Mouse (Mus musculus) forebrain, embryonic 16.5 days (tissue): Measurements from ENCODE around the gene Vdr. TPM values are rescaled to one million over a fixed set of nuclear protein-coding genes. Genes with fewer than 3 reads are reported as not detected.

ENCODE experiments used
- ATAC-seq: fragments of 200-750 bp; cut with Nextera tagmentation; 2 replicates; pipeline ENCODE4 v1.8.0; 2017; ENCODE audit warnings: mild to moderate bottlenecking, moderate library complexity
- H3K27ac ChIP-seq: fragments of 300-500 bp; sonication (generic); 2 replicates; pipeline ENCODE4 v1.5.1; 2014; ENCODE audit warnings: low read length, control low read depth
- H3K27me3 ChIP-seq: fragments of 300-500 bp; sonication (generic); replicated peaks from 2 replicates; pipeline ENCODE4 v1.6.1; 2014; ENCODE audit warnings: low read length; ENCODE audit not compliant: control insufficient read depth, insufficient read depth
- H3K36me3 ChIP-seq: fragments of 300-500 bp; sonication (generic); 2 replicates; pipeline ENCODE4 v1.6.1; 2014; ENCODE audit not compliant: control insufficient read depth, insufficient read depth
- H3K4me1 ChIP-seq: fragments of 300-500 bp; sonication (generic); replicated peaks from 2 replicates; pipeline ENCODE4 v1.6.1; 2014; ENCODE audit warnings: low read length; ENCODE audit not compliant: control insufficient read depth, insufficient read depth
- H3K4me2 ChIP-seq: fragments of 300-500 bp; sonication (generic); 2 replicates; pipeline ENCODE4 v1.6.1; 2014; ENCODE audit warnings: mild to moderate bottlenecking, low read length, control low read depth
- H3K4me3 ChIP-seq: fragments of 300-500 bp; sonication (generic); replicated peaks from 2 replicates; pipeline ENCODE4 v1.5.1; 2014; ENCODE audit warnings: mild to moderate bottlenecking, low read length, control low read depth
- H3K9ac ChIP-seq: fragments of 300-500 bp; sonication (generic); replicated peaks from 2 replicates; pipeline ENCODE4 v1.6.1; 2014; ENCODE audit warnings: low read depth, low read length, control low read depth
- H3K9me3 ChIP-seq: fragments of 300-500 bp; sonication (generic); 2 replicates; pipeline ENCODE4 v1.6.1; 2016; ENCODE audit warnings: low read length; ENCODE audit not compliant: control insufficient read depth
- WGBS: fragments of 180-500 bp; shearing (Covaris S2); extraction: QIAGEN DNeasy Blood & Tissue Kit; methylation state at CpG from one replicate; pipeline ENCODE4 v1.1.7; 2014; 5-methylcytosine and 5-hydroxymethylcytosine counted together
- polyA plus RNA-seq: library from polyadenylated mRNA; unstranded; fragments of >200 nt; fragmentation: Nextera tagmentation; extraction: Ambion mirVana; gene quantifications from 2 replicates; pipeline ENCODE4 v1.2.1, GENCODE M21; 2015

Vdr gene
- polyA plus RNA-seq, 1 experiment from 2014 or later, result not detected

DNA sequence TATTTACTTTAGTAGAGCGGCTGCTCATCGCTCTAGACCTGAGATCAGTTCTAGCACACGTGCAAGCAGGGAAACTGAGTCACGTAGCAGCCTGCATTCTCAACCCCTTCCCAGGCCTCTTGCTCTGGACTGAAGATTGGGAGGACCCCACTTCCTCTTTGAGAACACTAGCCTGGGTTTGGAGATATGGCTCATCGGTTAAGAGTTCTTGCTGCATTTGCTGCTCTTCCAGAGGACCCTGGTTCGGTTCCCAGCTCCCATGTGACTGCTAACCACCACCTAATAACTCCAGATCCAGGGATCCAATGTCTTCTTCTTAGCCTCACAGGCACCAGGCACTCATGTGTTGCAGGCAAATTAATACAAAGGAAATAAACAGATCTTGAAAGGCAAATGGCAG is 69.0 kb downstream of the Vdr start:
- H3K4me2 ChIP-seq, result no peak overlapping the region
- H3K27me3 ChIP-seq, result no peaks in the 10 kb centered on the region
- no peak overlapping the region for H3K4me3 ChIP-seq
- H3K9ac ChIP-seq, result no peak overlapping the region
- no peak for ATAC-seq
- H3K36me3 ChIP-seq, result no peaks in the 10 kb centered on the region
- no peak overlapping the region for H3K27ac ChIP-seq
- H3K9me3 ChIP-seq, result no peaks in the 10 kb centered on the region
- 93% methylated on average over 6 of the region's 6 CpGs for WGBS
- H3K4me1 ChIP-seq, result peaks cover 6% of the 10 kb centered on the region

DNA sequence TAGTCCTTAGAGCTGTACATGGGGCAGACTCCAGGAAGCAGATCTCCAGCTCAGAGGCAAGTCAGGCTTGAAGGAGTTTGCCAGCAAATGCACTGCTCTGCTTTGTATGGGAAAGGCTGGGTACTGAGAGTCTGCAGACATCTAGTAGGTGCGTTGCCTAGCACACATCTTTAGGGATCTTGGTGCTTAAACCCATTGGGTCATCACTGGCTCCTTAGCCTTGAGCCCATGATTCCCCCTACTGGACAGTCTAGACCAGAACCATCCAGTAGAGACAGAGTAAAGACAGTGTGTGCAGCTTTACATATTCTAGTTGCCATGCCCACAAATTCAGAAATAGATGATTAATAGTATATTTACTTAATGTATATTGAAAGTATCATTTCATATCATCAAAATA is 69.6 kb downstream of the Vdr start:
- Histone ChIP-seq H3K36me3 (no peaks in the 10 kb centered on the region), H3K4me3 (no peak overlapping the region), H3K4me1 (peaks cover 6% of the 10 kb centered on the region), H3K9ac (no peak overlapping the region), H3K27ac (no peak overlapping the region), H3K9me3 (no peaks in the 10 kb centered on the region), H3K27me3 (no peaks in the 10 kb centered on the region), H3K4me2 (no peak overlapping the region)
- WGBS, result 93% methylated on average over 1 of the region's 1 CpGs
- no peak for ATAC-seq

DNA sequence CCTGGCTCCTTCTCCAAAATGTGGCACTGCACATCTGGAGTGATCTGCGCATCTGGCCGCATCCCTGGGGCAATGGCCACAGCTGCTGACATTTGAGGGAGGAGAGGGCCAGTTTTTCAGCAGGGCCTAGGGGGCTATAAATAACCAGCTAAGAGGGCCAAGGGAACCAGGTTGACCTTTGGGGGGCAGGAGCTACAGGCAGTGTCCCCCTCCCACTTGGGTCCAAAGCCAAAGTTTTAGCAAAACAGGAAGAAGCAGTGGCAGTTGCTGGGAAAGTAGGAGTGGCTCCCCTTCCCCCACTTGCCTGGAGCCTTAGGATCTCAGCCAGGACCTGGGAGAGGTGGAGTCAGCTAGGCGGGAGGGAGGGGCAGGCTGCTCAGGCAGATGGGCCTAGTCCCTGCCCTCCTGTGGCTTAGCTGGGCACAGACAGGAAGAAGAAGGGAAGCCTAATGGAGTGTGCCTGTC is 70.4 kb downstream of the Vdr start:
- H3K9me3 ChIP-seq, result no peaks in the 10 kb centered on the region
- no peak overlapping the region for H3K9ac ChIP-seq
- H3K36me3 ChIP-seq, result no peaks in the 10 kb centered on the region
- ATAC-seq, result no peak
- WGBS, result 58% methylated on average over 3 of the region's 3 CpGs
- no peak overlapping the region for H3K4me2 ChIP-seq
- H3K27ac ChIP-seq, result no peak overlapping the region
- peaks cover 6% of the 10 kb centered on the region for H3K4me1 ChIP-seq
- no peak overlapping the region for H3K4me3 ChIP-seq
- no peaks in the 10 kb centered on the region for H3K27me3 ChIP-seq

DNA sequence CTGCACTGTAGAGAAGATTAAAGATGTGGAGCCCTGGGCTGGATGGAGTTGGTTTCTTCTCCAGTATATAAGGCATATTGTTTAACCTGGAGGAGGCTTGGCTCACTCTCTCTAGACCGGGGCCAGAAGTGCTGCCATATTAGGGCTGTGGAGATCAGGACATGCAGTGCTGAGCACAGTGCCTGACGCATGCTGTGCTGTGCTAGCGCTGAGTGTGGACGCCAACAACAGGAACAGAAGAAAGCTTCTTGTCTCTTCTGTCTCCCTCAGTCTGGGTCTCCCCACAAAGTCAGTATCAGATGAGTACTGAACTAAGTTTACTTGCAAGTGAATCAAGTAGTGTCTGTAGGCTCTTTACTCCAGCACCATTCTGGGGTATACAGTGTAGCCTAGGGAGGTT is 71.0 kb downstream of the Vdr start:
- no peak overlapping the region for H3K9ac ChIP-seq
- H3K27me3 ChIP-seq, result no peaks in the 10 kb centered on the region
- H3K9me3 ChIP-seq, result no peaks in the 10 kb centered on the region
- no peak overlapping the region for H3K4me2 ChIP-seq
- H3K4me3 ChIP-seq, result no peak overlapping the region
- no peak overlapping the region for H3K27ac ChIP-seq
- 80% methylated on average over 4 of the region's 4 CpGs for WGBS
- ATAC-seq, result no peak
- no peaks in the 10 kb centered on the region for H3K36me3 ChIP-seq
- H3K4me1 ChIP-seq, result peaks cover 6% of the 10 kb centered on the region

DNA sequence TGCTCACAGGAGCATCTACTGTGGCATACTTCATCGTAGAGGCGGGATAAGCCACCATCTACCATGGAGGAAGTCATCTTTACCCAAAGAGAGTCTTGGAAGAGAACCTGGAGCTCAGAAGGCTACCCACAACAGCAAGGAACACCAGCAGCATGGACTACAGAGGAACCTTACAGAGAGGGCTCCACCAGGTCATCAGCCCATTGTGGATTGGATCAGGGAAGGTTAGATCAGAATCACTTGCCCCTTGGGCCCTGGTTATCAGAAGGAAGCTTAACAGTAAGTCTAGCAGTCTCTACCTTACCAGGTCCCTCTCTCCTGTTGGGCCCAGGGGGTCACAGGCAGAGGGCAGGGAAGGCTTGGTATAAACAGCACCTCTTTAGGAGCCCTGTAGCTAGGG is 71.4 kb downstream of the Vdr start:
- ATAC-seq, result no peak
- H3K4me3 ChIP-seq, result no peak overlapping the region
- no peaks in the 10 kb centered on the region for H3K36me3 ChIP-seq
- no peak overlapping the region for H3K4me2 ChIP-seq
- no peaks in the 10 kb centered on the region for H3K27me3 ChIP-seq
- no peaks in the 10 kb centered on the region for H3K9me3 ChIP-seq
- no peak overlapping the region for H3K9ac ChIP-seq
- 88% methylated on average over 2 of the region's 2 CpGs for WGBS
- H3K27ac ChIP-seq, result no peak overlapping the region
- peaks cover 6% of the 10 kb centered on the region for H3K4me1 ChIP-seq

DNA sequence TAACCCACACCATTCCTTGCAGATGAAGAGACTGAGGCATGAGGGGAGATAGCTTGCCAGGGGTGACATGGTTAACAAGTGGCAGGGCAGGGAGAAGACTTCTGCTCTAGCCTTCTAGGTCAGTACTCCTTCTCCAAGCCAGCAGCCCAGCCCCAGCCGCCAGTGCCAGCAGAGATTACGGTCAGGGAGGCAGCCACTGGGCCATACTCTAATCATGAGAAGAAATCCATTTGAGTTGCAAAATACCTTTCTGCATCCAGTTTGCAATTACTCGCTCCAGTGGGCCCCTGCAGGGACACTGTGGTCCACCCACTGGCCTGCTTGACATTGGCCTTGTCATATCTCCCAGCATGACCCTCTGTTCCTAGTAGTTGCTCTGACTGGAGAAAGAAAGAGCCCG is 72.0 kb downstream of the Vdr start:
- no peak overlapping the region for H3K9ac ChIP-seq
- H3K4me3 ChIP-seq, result no peak overlapping the region
- WGBS, result 66% methylated on average over 4 of the region's 4 CpGs
- ATAC-seq, result no peak
- H3K4me1 ChIP-seq, result peaks cover 6% of the 10 kb centered on the region
- no peaks in the 10 kb centered on the region for H3K9me3 ChIP-seq
- H3K27me3 ChIP-seq, result no peaks in the 10 kb centered on the region
- no peak overlapping the region for H3K4me2 ChIP-seq
- no peak overlapping the region for H3K27ac ChIP-seq
- H3K36me3 ChIP-seq, result no peaks in the 10 kb centered on the region

DNA sequence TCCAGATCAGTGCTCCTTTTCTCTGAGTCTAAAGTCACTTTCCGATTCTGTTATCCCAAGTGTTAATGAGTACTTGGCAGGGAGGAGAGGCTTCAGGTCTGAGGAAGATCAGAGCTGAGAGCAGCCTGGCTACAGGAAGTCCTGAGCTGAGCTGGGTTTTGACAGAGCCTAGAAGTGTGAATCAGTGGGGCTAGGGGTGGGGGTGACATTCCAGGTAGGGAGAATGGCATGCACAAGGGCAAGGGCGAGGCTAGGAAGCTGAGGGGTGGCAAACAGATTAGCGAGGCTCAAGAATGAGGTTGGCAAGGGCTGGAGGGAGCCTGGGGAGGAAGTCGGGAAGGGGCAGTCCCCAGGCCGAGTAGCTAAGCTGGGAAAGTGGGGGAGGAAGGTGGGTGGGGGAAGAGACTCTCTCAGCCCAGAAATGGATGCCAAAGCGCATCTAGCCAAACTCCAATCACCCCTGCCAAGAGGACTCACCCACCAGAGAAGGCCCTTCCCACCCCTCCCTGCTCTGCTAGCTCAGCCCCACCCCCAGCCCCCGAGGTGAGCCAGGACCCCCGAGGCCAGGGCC is 72.9 kb downstream of the Vdr start:
- Histone ChIP-seq H3K4me1 (peaks cover 6% of the 10 kb centered on the region), H3K27me3 (no peaks in the 10 kb centered on the region), H3K4me2 (no peak overlapping the region), H3K9ac (no peak overlapping the region), H3K27ac (no peak overlapping the region), H3K9me3 (no peaks in the 10 kb centered on the region), H3K36me3 (no peaks in the 10 kb centered on the region), H3K4me3 (no peak overlapping the region)
- WGBS, result 20% methylated on average over 8 of the region's 8 CpGs
- ATAC-seq, result peak; percentile 32

DNA sequence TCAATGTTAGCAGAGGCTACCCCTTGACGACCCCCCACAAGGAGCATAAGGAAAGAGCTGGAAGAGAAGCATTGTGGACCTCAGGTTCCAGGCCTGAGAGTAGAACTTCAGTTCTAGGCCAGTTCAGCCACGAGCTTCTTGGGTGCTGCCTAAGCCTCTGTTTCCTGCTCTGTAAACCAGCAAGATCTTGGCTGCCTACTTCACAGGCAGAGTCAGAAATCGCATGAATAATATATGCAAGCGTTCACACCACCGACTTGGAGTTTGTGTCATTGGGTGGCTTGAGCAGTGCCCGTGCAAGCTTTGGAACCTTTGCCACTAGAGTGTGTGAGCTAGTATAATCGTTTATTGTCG is 73.6 kb downstream of the Vdr start:
- no peak overlapping the region for H3K4me3 ChIP-seq
- ATAC-seq, result no peak
- H3K4me2 ChIP-seq, result no peak overlapping the region
- peaks cover 13% of the 10 kb centered on the region for H3K4me1 ChIP-seq
- H3K9ac ChIP-seq, result no peak overlapping the region
- no peak overlapping the region for H3K27ac ChIP-seq
- no peaks in the 10 kb centered on the region for H3K36me3 ChIP-seq
- 56% methylated on average over 8 of the region's 8 CpGs for WGBS
- H3K27me3 ChIP-seq, result no peaks in the 10 kb centered on the region
- H3K9me3 ChIP-seq, result no peaks in the 10 kb centered on the region

DNA sequence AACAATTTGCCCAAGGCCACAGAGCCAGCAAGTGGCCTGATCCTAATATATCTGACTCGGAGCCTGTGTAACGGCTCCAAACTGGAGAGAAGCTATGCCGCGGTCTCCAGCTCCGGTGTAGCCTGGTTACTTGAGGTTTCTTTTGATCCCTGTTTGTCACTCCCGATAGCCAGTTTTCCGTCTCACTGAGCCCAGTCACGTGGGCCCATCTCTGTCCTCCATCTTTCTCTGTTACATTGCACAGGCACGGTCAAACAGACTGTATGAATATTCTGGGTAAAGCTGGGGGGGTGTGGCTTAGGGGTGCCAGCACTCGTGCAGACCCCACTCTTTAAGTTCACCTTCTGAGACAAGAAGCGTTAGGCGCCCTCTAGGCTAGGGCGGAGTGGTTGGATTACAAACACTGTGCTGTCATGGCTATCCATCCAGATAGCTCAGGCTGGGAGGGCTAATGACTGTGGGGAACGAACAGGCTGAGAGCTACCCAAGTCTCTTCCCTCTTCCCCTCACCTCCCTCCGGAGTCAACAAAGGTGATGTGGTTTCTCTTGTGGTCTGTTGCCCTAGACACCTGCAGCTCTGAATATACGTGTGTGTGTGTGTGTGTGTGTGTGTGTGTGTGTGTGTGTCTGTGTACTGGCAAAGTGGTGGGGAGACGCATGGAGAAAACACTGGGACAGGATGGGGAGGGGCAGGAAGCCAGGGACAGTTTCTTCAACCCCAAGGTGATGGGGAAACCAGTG is 74.1 kb downstream of the Vdr start:
- no peak for ATAC-seq
- peaks cover 13% of the 10 kb centered on the region for H3K4me1 ChIP-seq
- no peaks in the 10 kb centered on the region for H3K27me3 ChIP-seq
- no peak overlapping the region for H3K4me3 ChIP-seq
- H3K9ac ChIP-seq, result no peak overlapping the region
- no peak overlapping the region for H3K27ac ChIP-seq
- no peaks in the 10 kb centered on the region for H3K36me3 ChIP-seq
- no peak overlapping the region for H3K4me2 ChIP-seq
- 54% methylated on average over 17 of the region's 17 CpGs for WGBS
- no peaks in the 10 kb centered on the region for H3K9me3 ChIP-seq
